Mouse (Mus musculus): ENCODE measurements around the gene Myo10. TPM values are rescaled to one million over a fixed set of nuclear protein-coding genes. Genes with fewer than 3 reads are reported as not detected.
A peak's percentile ranks its signal among the peaks of the same experiment; 100 is the strongest.

Myo10 gene
- polyA plus RNA-seq, 1 experiment: 24.8 TPM

DNA sequence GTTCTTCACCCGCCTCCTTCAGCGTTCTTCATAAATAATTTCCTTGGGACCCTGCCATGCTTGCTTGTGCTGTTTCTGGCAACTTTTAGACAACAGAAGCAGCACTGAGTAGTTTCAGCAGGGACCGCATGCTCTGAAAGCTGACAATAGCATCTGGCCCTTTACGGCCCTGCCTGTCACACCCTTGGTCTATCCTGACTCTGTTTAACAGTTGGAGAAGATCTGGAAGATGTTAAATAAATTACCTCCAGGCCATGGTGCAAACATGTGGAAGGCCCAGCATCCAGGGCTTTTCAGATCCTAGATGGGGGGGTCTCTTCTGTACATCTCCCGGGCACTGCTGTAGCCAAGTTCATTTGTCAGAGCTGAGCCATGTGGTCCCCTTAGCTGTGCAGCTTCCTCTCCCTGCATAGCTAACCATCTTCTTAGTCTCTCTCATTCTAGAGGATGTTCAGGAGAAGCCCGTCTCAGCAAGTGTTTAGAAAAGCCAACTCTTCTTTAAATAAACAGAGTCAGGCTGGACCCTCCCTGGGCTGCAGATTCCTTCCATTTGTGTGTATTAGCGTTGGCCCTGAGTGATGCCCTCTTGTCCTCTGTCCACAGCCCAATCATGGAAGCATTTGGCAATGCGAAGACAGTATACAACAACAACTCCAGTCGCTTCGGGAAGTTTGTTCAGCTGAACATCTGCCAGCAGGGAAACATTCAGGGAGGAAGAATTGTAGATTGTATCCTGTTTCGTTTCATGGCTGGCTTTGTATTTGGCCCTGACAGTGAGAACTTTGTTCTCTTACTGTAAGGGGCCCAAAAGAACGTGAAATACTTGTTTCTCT is 101.2 kb downstream of the Myo10 start:
- DNase-seq (ENCODE audit: low spot score): no peak

GRCm38 (mm10) chr15:25724549-25724948 is 102.2 kb downstream of the Myo10 start:
- DNase-seq (ENCODE audit: low spot score): no peak

DNA sequence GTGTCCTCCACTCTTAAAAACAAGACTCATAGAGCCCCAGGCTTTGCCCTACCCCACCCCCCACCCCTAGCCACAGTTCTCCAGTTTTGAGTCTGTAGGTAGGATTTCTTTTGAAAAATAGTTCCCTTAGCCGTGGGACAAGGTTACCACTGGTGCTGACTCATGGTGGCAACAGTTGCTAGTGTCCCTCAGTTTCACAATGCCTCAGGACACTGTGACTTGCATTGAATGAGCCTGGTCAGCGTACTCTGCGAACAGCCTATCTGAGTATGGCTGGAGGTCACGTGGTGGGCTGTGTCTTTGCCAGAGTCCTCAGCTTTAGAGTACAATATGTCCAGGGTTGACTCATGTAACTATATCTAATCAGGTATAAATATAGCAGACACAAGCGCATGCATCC is 104.5 kb downstream of the Myo10 start:
- no peak for DNase-seq (ENCODE audit: low spot score)

DNA sequence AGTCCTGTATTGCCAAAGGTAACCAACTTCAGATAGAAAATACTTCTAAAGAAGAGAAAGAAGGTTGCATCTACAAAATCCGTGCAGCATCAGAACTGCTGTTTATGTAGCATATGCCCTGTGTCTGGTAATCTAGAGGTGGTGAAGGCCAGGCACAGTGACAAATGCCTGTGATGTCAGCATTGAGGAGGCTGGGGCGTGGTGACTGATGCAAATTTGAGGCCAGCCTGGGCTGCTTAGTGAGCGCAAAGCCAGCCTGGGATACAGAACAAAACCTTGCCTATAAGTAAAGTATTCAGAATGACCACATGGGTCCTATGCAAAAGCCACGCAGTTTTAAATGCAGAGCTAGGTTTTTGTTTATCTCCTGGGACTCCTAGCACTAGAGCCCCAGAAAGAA is 106.2 kb downstream of the Myo10 start:
- DNase-seq (ENCODE audit: low spot score): no peak

DNA sequence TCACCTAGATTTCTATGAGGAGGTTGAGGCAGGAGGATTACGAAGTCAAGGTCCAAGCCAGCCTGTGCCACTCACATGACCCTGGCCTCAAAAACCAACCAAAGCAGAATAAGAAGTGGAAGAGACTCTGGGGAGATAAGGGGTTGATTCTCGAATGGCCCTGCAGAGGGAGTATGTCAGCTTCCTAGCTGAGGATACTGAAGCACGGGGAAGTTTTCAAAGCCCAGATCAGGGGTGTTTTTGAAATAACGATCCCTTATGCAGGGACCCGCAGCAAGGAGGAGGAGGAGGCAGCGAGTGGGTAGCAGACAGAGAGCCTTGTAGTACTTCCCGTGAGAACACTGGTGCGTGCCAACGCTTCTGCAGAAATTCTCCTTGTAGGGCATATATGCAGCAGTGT is 108.7 kb downstream of the Myo10 start:
- no peak for DNase-seq (ENCODE audit: low spot score)

DNA sequence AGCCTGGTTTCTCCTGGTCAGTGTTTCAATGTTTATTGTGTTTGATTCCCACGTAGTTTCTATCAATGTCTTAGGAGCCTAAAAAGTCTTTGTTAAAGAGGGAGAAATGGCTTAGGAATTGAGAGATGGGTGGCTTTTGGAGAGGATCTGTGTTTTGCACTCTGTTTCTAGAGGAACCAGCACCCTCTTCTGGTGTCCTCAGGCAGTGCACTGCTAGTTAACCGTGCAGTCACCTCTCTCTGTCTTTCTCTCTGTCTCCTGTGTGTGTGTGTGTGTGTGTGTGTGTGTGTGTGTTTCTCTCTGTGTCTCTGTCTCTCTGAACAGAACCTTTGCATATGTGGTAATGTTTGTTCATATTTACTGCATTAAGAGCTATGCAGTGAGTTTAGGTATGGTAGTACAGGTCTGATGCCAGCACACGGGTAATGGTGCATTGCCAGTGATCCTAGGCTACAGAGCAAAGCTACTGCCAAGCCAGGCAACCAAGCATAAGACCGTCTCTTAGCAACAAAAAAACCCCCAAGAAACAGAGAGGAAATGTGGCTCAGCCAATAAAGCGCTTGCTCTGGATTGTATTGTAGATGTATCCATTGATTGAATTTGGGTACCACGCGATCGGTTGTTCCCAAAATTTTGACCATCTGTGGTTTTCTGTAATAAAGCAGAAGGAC is 110.6 kb downstream of the Myo10 start:
- DNase-seq (ENCODE audit: low spot score): no peak

DNA sequence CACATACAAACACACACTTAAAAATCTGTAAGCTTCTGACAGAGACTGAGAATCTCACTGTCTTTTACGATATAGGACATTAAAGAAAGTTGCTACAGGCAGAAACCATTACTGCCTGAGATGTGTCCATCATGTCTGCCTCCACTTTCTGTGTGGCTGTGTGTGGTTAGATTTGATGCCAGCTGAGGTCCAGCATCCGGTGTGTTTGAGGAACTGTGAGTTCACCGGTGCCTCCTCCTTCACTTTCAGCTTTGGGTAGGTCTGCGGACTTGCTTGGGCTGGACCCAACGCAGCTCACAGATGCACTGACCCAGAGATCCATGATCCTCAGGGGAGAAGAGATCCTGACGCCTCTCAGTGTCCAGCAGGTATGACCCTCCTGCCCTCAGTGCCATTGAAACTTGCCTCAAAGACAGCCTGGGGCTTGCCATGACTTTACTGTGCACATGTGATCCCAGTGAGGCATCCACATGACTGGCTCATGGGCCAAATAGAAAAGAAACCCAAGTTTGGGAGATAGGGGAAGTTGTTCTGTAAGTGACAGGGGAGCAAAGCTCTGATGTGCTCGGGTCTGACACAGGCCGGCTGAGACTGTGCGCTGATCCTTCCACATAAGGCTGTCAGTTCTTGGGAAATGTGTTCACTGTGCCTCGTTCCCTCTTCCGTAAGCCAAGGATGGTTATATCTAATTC is 111.6 kb downstream of the Myo10 start:
- DNase-seq (ENCODE audit: low spot score): no peak

- no peak for DNase-seq (ENCODE audit: low spot score)
Observed at GRCm38 (mm10) chr15:25736531-25736930, 114.2 kb downstream of the Myo10 start.

- DNase-seq (ENCODE audit: low spot score): no peak
Observed at GRCm38 (mm10) chr15:25740271-25740670, 117.9 kb downstream of the Myo10 start.

- no peak for DNase-seq (ENCODE audit: low spot score)
Observed at GRCm38 (mm10) chr15:25742196-25742595, 119.9 kb downstream of the Myo10 start.

- DNase-seq (ENCODE audit: low spot score): no peak
Observed at GRCm38 (mm10) chr15:25751510-25751909, 129.2 kb downstream of the Myo10 start.

DNA sequence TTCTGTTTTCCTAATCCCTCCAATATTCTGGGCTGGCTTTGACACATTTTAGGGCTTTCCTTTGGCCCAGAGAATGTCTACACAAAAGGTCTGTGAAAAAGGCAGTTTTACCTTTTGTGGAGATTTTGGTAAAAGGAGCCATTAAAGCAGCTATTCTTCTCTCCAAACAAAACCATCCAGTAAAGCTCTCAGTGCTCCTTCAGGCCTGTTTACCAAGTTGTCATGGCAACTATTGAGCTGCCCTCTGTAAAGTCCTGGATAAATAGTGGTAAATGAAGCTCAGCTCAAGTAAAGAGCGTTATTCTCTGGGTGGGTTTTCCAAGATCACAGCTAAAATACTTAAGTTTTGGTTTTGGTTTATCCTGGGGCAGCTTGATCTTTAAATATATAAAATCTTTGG is 130.3 kb downstream of the Myo10 start:
- no peak for DNase-seq (ENCODE audit: low spot score)

GRCm38 (mm10) chr15:25753003-25753402 is 130.7 kb downstream of the Myo10 start:
- DNase-seq (ENCODE audit: low spot score): no peak

GRCm38 (mm10) chr15:25753878-25754277 is 131.6 kb downstream of the Myo10 start:
- DNase-seq (ENCODE audit: low spot score): no peak

DNA sequence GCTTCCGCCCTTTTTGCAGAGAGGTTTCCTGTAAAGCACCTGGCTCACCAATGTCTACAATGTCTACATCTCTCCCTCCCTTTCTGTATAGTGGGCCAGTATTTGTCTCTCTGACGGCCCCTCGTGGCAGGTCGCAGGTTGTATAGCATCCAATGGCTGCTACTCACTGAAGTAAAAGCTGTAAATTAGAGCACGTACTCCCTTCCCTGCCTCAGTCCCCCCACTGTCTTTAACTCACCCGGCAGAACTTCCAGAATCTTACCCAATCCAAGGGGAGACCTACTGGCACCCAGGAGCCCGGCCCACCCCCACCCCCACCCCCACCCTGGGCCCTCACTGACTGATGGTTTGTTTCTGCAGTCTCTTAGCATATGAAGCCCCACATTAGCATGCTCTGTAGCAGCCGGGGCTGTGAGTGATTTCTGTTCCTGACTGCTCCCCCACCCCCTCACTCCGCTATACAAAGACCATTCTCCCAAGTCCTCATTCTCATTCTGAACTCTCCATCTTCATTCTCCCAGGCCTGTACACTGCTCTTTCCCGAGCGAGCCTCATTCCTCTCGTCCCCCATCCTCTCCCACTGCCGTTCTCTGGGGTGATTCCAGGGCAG is 132.1 kb downstream of the Myo10 start:
- DNase-seq (ENCODE audit: low spot score): no peak

GRCm38 (mm10) chr15:25755536-25755935 is 133.2 kb downstream of the Myo10 start:
- DNase-seq (ENCODE audit: low spot score): no peak

DNA sequence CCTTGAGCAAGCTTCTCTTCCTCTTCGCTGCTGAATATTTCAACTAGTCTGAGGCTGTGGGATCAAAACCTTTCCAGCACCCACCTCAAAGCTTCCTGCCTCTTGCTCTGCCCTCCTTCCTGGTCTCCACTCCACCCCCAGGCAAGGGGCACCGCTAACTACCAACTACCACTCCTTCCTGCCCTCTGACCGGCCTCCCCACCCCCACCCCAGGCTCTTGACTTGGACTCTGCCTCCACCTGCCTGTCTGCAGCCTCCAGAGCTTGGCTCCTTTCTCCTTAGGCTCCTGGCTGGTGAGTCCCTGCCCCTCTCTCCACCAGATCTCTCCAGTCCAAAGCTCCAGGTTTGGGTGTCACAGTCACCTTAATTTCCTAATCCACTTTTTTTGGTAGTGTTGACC is 133.7 kb downstream of the Myo10 start:
- DNase-seq (ENCODE audit: low spot score): no peak

DNA sequence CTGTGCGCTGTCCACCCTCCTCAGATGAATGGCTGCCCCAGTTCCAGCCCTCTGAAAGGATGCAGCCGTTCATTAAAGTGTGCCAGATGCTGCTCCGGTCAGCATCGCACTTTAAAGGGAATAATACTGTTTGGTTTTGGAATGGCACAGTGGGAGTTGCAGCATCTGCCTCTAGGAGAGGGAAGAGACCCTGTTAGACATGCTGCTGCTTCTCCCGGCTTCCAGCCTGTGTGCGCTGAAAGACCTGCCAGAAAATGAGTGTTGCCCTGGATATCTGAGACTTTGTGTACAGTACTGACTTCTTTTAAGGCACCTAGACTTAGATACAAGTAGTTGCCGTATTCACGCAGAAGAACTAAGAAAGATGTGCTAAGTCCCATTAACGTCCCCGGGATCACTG is 135.7 kb downstream of the Myo10 start:
- DNase-seq (ENCODE audit: low spot score): no peak

DNA sequence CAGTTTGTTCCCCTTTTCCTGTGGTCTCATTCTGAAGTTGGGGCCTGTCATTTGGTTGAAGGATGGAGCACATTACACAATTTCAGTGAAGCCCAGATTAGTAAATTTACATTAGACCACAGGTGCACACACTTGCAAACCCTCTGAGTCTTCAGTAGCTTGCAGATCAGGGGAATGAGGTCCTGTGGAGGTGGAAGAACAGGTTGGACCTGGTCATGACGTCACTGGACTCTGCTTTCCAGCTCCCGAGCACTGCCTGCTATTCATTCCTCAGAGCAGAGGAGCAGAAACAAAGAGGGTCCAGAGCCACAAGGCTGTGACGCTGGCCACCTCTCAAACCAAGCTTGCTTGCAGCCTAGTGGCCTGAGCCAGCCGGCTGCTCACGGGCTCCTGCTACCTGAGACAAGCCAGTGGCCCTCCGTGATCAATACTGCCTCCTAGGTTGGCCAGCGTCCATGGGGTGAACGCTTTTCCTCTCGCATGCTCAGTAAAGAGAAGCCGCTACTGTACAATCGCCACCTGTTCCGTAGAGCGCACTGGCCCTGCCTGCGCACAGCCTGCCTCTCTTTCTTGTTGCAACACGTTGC is 136.3 kb downstream of the Myo10 start:
- DNase-seq (ENCODE audit: low spot score): peak; percentile 59

DNA sequence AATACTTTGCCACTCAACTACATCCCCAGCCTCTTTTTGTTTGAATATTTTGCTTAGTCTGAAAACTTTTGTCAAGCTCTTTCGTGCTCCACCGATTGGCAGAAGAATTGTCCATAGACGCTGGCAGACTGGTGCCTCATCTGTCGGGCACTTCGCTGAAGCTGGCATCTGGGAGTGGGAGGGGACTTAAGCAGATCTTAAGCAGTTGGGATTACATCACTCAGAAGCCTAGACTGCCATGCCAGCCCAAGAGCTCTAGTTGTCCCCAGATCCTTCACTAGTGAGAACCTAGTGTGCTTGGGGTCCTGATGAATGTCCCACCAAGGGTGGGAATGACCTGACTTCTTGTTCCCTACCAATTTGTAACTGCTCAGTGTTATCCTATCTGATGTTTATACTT is 138.0 kb downstream of the Myo10 start:
- DNase-seq (ENCODE audit: low spot score): no peak

- DNase-seq (ENCODE audit: low spot score): no peak
Observed at GRCm38 (mm10) chr15:25761049-25761448, 138.7 kb downstream of the Myo10 start.

GRCm38 (mm10) chr15:25761800-25762211 is 139.5 kb downstream of the Myo10 start:
- DNase-seq (ENCODE audit: low spot score): no peak
